Mouse (Mus musculus): ENCODE measurements around the gene Zfp534. TPM values are rescaled to one million over a fixed set of nuclear protein-coding genes. Genes with fewer than 3 reads are reported as not detected.
"Not testable (repeated sequence)": the region's sequence is repeated elsewhere in the genome, so short reads cannot be mapped to it uniquely, and the experiment has no call there.

Gene Zfp534
- not detected for total RNA-seq (2021)

DNA sequence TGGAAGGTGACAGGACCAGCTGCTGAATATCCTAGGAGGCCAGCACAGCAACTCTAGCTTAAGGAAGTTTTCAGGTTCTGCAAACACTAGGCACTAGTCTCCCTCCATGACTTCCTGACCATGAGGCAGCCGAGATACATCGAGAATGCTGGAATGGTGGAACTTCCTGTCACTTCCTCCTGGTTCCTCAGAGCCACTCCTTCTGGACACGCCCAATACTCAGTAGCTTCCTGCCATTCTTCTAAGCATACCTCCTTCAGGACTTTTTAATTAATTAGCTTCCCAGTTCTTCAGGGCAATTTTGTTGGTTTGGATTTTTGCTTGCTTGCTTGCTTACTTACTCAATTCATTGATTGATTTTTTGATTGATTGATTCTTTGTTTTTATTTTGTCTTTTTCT lies at the start of gene Zfp534:
Gene Zfp534, minus strand, starts transcription at position 101 of the 400 bp plus-strand sequence.
- DNase-seq (ENCODE audit: extremely low spot score in 1 of 2, low spot score in 2 of 2) = not testable (repeated sequence)

GRCm38 (mm10) chr4:147746255-147746654 lies 43.9 kb upstream of the Zfp534 start:
- DNase-seq (ENCODE audit: extremely low spot score in 1 of 2, low spot score in 2 of 2); intact Hi-C loops (cut with DNase I): not testable (repeated sequence)

More for the DNA sequence above, at the start of gene Zfp534:
- intact Hi-C loops (cut with DNase I) = not testable (repeated sequence)

DNA sequence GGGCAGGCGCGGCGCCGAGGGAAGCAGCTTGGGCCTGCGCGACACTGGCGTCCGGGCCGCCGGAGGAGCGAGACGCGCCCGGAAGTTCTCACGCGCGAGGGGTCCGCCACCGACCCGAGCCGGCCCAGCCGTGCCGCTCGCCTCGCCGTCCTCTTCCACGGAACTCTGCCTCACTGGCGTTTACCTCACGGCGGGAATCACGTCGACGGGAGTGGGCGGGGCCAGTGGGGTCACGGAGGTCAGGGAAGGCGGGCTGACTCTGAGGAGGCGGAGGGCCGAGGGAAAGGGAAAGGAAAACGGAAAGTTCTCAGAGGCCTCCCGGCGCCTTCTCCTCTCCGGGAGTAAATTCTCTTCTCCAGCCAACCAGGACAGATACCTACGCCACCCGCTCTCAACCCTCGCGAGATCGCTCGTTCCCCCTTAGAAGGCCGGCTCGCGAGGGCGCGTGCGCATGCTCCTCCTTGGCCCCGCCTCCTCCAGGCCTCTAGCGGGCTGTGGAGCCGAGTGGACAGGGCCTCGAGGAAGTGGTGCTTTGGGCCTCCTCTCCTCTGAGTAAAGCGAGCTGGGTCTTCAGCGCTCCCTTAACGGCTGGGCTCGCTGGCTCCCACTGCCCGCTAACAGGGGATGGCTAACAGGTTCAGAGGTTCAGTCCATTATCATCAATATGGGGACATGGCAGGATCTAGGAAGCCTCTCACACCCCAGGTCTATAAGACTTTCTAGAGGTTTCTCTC lies 36.5 kb upstream of the Zfp534 start:
- intact Hi-C loops (cut with DNase I) = not testable (repeated sequence)
- DNase-seq (ENCODE audit: extremely low spot score in 1 of 2, low spot score in 2 of 2) = peak in 1 of 2 experiments; percentile 29

DNA sequence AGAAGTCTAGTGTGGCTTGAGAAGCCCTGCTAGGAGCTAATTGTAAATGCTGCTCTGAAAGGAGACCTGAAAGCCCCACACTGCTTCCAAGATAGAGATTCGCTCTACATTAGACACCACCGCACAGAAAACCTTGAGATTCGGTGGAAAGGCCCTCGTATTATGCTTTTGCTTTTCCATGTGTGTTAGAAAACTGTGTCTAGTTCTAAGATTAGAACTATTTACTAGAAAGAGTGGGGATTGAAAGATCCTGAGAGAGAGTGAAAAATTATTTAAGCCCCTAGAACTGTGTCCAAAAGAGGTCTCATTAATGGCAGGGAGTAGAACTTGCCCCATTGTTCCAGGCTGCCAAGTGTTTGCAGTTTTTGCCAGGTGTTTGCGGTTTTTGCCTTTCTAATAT lies 47.1 kb downstream of the Zfp534 start:
- DNase-seq (ENCODE audit: extremely low spot score in 1 of 2, low spot score in 2 of 2) = not testable (repeated sequence)

GRCm38 (mm10) chr4:147647407-147647806 lies 54.9 kb downstream of the Zfp534 start:
- DNase-seq (ENCODE audit: extremely low spot score in 1 of 2, low spot score in 2 of 2); intact Hi-C loops (cut with DNase I): not testable (repeated sequence)

More for the DNA sequence above, 47.1 kb downstream of the Zfp534 start:
- intact Hi-C loops (cut with DNase I) = not testable (repeated sequence)

DNA sequence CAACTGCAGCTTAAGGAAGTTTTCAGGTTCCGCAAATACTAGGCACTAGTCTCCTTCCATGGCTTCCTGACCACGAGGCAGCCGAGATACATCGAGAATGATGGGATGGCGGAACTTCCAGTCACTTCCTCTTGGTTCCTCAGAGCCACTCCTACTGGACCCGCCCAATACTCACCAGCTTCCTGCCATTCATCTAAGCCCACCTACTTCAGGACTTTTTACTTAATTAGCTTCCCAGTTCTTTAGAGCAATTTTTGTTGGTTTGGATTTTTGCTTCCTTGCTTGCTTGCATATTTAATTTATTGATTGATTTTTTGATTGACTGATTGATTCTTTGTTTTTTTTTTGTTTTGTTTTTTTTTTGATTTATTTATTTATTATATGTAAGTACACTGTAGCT lies 59.9 kb downstream of the Zfp534 start, which contains the start of gene Zfp979:
Gene Zfp979, minus strand, starts transcription at position 101 of the 400 bp plus-strand sequence.
- intact Hi-C loops (cut with DNase I); DNase-seq (ENCODE audit: extremely low spot score in 1 of 2, low spot score in 2 of 2): not testable (repeated sequence)

GRCm38 (mm10) chr4:147641932-147642331 lies 60.4 kb downstream of the Zfp534 start:
- DNase-seq (ENCODE audit: extremely low spot score in 1 of 2, low spot score in 2 of 2); intact Hi-C loops (cut with DNase I): not testable (repeated sequence)

DNA sequence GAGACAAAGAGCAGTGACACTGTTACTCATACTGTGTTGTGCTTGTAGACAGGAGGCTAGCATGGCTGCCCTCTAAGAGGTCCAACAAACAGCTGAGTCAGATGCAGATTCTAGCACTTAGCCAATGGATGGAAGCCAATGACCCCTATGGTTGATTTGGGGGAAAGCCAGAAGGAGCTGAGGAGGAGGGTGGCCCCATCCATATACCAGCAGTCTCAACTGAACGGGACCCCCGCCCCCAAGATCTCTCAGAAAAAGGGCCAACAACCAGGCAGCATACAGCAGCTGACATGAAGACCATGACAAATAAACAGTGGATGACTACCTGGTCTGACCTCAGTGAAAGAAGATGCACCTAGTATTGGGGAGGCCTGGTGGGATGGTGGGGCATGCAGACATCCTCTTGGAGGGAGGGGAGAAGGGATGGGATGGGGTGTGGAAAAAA lies 68.5 kb downstream of the Zfp534 start:
- DNase-seq (ENCODE audit: extremely low spot score in 1 of 2, low spot score in 2 of 2); intact Hi-C loops (cut with DNase I): not testable (repeated sequence)

Other genes starting within 250 kb of the Zfp534 start
- 1 to 10 TPM; 3.4 to 6.6 TPM for gene Zfp982, start 210.1 kb downstream of the Zfp534 start, total RNA-seq (2021)
- under 1 TPM; 0.51 to 0.79 TPM for gene Gm16503, start 162.3 kb downstream of the Zfp534 start, total RNA-seq (2021)
- gene Zfp985, start 149.3 kb downstream of the Zfp534 start, total RNA-seq (2021) = under 1 TPM in 1 of 2 experiments, not detected in 1; 0.12 TPM
- 1 to 10 TPM in 1 of 2 experiments, under 1 TPM in 1; 0.54 to 1.1 TPM for gene Zfp979, start 60.0 kb downstream of the Zfp534 start, total RNA-seq (2021)
- gene Zfp984, start 107.2 kb upstream of the Zfp534 start, total RNA-seq (2021) = 1 to 10 TPM; 3.1 to 4.1 TPM
- gene Zfp933, start 145.8 kb upstream of the Zfp534 start, total RNA-seq (2021) = 10 to 100 TPM; 14.5 to 18.1 TPM
- gene Miip, start 166.3 kb upstream of the Zfp534 start, total RNA-seq (2021) = 10 to 100 TPM; 17.9 to 22.3 TPM
- gene Fv1, start 166.4 kb upstream of the Zfp534 start, total RNA-seq (2021) = 1 to 10 TPM; 6.5 to 7.2 TPM
- 100 to 1,000 TPM; 173 to 182 TPM for gene Mfn2, start 202.2 kb upstream of the Zfp534 start, total RNA-seq (2021)
- 10 to 100 TPM; 17.2 to 17.7 TPM for gene Plod1, start 234.2 kb upstream of the Zfp534 start, total RNA-seq (2021)
- 10 to 100 TPM; 26.8 to 28.4 TPM for gene 2510039O18Rik, start 238.3 kb upstream of the Zfp534 start, total RNA-seq (2021)